Mouse (Mus musculus) limb, embryonic 14.5 days (tissue): ENCODE data around the gene Rabl6. TPM values are rescaled to one million over a fixed set of nuclear protein-coding genes. Genes with fewer than 3 reads are reported as not detected.

ENCODE experiments used
- ATAC-seq: fragments of 200-750 bp; cut with Nextera tagmentation; 2 replicates; pipeline ENCODE4 v1.8.0; 2017; ENCODE audit warnings: low read depth, moderate number of reproducible peaks, moderate TSS enrichment; ENCODE audit not compliant: low FRiP score
- DNase-seq: peaks from one replicate; pipeline ENCODE4 v3.0.0-alpha.2; 2015; ENCODE audit warnings: low spot score
- H3K27ac ChIP-seq: fragments of 300-500 bp; sonication (generic); replicated peaks from 2 replicates; pipeline ENCODE4 v1.5.1; 2014; ENCODE audit warnings: low read depth, mild to moderate bottlenecking, low read length, moderate library complexity, mixed read lengths
- H3K27me3 ChIP-seq: fragments of 300-500 bp; sonication (generic); 2 replicates; pipeline ENCODE4 v1.6.1; 2014; ENCODE audit warnings: low read length, mixed read lengths; ENCODE audit not compliant: control insufficient read depth, insufficient read depth
- H3K36me3 ChIP-seq: fragments of 300-500 bp; sonication (generic); 2 replicates; pipeline ENCODE4 v1.6.1; 2014; ENCODE audit warnings: mild to moderate bottlenecking, low read length, moderate library complexity, mixed read lengths; ENCODE audit not compliant: control insufficient read depth, insufficient read depth
- H3K4me1 ChIP-seq: fragments of 300-500 bp; sonication (generic); 2 replicates; pipeline ENCODE4 v1.6.1; 2014; ENCODE audit warnings: antibody characterized with exemption, low read length, mixed read lengths; ENCODE audit not compliant: control insufficient read depth, insufficient read depth
- H3K4me2 ChIP-seq: fragments of 300-500 bp; sonication (generic); replicated peaks from 2 replicates; pipeline ENCODE4 v1.6.1; 2014; ENCODE audit warnings: low read depth, mild to moderate bottlenecking, low read length, moderate library complexity; ENCODE audit not compliant: severe bottlenecking
- H3K4me3 ChIP-seq: fragments of 300-500 bp; sonication (generic); replicated peaks from 2 replicates; pipeline ENCODE4 v1.5.1; 2014; ENCODE audit warnings: low read length
- H3K9ac ChIP-seq: fragments of 300-500 bp; sonication (generic); 2 replicates; pipeline ENCODE4 v1.6.1; 2014; ENCODE audit warnings: mild to moderate bottlenecking, low read depth, low read length, moderate library complexity; ENCODE audit not compliant: severe bottlenecking
- H3K9me3 ChIP-seq: fragments of 300-500 bp; sonication (generic); 2 replicates; pipeline ENCODE4 v1.6.1; 2016; ENCODE audit warnings: low read length; ENCODE audit not compliant: control insufficient read depth
- POLR2A ChIP-seq: fragments of 200-500 bp; IDR thresholded peaks from 2 replicates; pipeline ENCODE4 v1.8.0; 2012; ENCODE audit warnings: inconsistent platforms, mild to moderate bottlenecking, moderate library complexity, borderline replicate concordance; ENCODE audit not compliant: insufficient read depth, insufficient read length; ENCODE audit errors: extremely low read depth
- WGBS: fragments of 180-500 bp; shearing (Covaris S2); extraction: QIAGEN DNeasy Blood & Tissue Kit; methylation state at CpG from one replicate; pipeline ENCODE4 v1.1.7; 2014; 5-methylcytosine and 5-hydroxymethylcytosine counted together
- polyA plus RNA-seq, 2 experiments: library from polyadenylated mRNA; depleted of rRNA in 1 of 2; stranded (reverse) in 1 of 2; unstranded in 1 of 2; fragments of >200 nt; fragmentation: Nextera tagmentation in 1 of 2; extraction: Ambion mirVana in 1 of 2; gene quantifications; 2 replicates each; pipeline versions ENCODE4 v1.2.1 to v1.2.3; 2012 to 2014

The Rabl6 gene
- polyA plus RNA-seq, 2 experiments, result 74.8 to 99.4 TPM

- peaks cover 44% of the 10 kb centered on the region for H3K27me3 ChIP-seq
- H3K4me3 ChIP-seq, result peak overlapping the region; percentile 37; the same call in 1 of the 2 replicates
- peaks cover 41% of the 10 kb centered on the region for H3K36me3 ChIP-seq
- DNase-seq (no peak), ATAC-seq (peak; percentile 7; the same call in 1 of the 2 replicates)
- peak overlapping the region; percentile 56 for H3K4me2 ChIP-seq
- peaks cover 31% of the 10 kb centered on the region for H3K4me1 ChIP-seq
- no peaks in the 10 kb centered on the region for H3K9me3 ChIP-seq
- H3K9ac ChIP-seq, result no peak overlapping the region
- TF ChIP-seq POLR2A, result no peak
- no peak overlapping the region for H3K27ac ChIP-seq
- 27% methylated on average over 6 of the region's 6 CpGs for WGBS
Observed at GRCm38 (mm10) chr2:25581901-25582301, 26.4 kb downstream of the Rabl6 start.

- Histone ChIP-seq H3K9ac (no peak within 1 kb of the TSS), H3K4me1 (peaks cover 37% of the 10 kb centered on the region), H3K27me3 (peaks cover 50% of the 10 kb centered on the region)
Observed at GRCm38 (mm10) chr2:25581294-25581864, 26.9 kb downstream of the Rabl6 start, which contains the start of gene Ajm1. Ajm1 (minus strand) TSS chr2:25581757.

GRCm38 (mm10) chr2:25580621-25581101 lies 27.7 kb downstream of the Rabl6 start:
- peaks cover 54% of the 10 kb centered on the region for H3K27me3 ChIP-seq
- TF ChIP-seq POLR2A, result no peak
- no peak for DNase-seq
- H3K9ac ChIP-seq, result no peak overlapping the region
- peaks cover 30% of the 10 kb centered on the region for H3K36me3 ChIP-seq
- peaks cover 42% of the 10 kb centered on the region for H3K4me1 ChIP-seq
- ATAC-seq, result no peak
- no peak overlapping the region for H3K27ac ChIP-seq
- H3K9me3 ChIP-seq, result no peaks in the 10 kb centered on the region
- WGBS, result 39% methylated on average over 6 of the region's 6 CpGs
- H3K4me2 ChIP-seq, result peak overlapping the region; percentile 56; the same call in 1 of the 2 replicates
- H3K4me3 ChIP-seq, result 0 out of 2 replicates have a peak overlapping the region, but pooled peaks have one; percentile 37

More at GRCm38 (mm10) chr2:25581294-25581864, 26.9 kb downstream of the Rabl6 start, which contains the start of gene Ajm1:
- Histone ChIP-seq H3K9me3 (no peaks in the 10 kb centered on the region), H3K27ac (no peak within 1 kb of the TSS), H3K36me3 (peaks cover 35% of the 10 kb centered on the region), H3K4me2 (peak within 1 kb of the TSS; percentile 56), H3K4me3 (peak within 1 kb of the TSS; percentile 37)
- DNase-seq (peak; percentile 69), ATAC-seq (peak; percentile 78)
- no peak for TF ChIP-seq POLR2A
- 7% methylated on average over 19 of the region's 19 CpGs for WGBS

- H3K27ac ChIP-seq, result no peak overlapping the region
- H3K4me3 ChIP-seq, result peak overlapping the region; percentile 26
- H3K9me3 ChIP-seq, result no peaks in the 10 kb centered on the region
- DNase-seq (peak; percentile 55), ATAC-seq (no peak)
- H3K36me3 ChIP-seq, result peaks cover 22% of the 10 kb centered on the region
- peaks cover 54% of the 10 kb centered on the region for H3K27me3 ChIP-seq
- H3K4me2 ChIP-seq, result peak overlapping the region; percentile 43
- WGBS, result 7% methylated on average over 25 of the region's 27 CpGs
- peaks cover 46% of the 10 kb centered on the region for H3K4me1 ChIP-seq
- H3K9ac ChIP-seq, result 0 out of 2 replicates have a peak overlapping the region, but pooled peaks have one; percentile 25
- TF ChIP-seq POLR2A, result no peak
Observed at GRCm38 (mm10) chr2:25579737-25580460, 28.4 kb downstream of the Rabl6 start.

- H3K9ac ChIP-seq, result 0 out of 2 replicates have a peak overlapping the region, but pooled peaks have one; percentile 36
- H3K4me2 ChIP-seq, result peak overlapping the region; percentile 43
- no peaks in the 10 kb centered on the region for H3K9me3 ChIP-seq
- H3K4me3 ChIP-seq, result peak overlapping the region; percentile 26
- 5% methylated on average over 73 of the region's 77 CpGs for WGBS
- DNase-seq (no peak), ATAC-seq (no peak)
- peaks cover 47% of the 10 kb centered on the region for H3K4me1 ChIP-seq
- H3K27ac ChIP-seq, result no peak overlapping the region
- peaks cover 14% of the 10 kb centered on the region for H3K36me3 ChIP-seq
- H3K27me3 ChIP-seq, result peaks cover 54% of the 10 kb centered on the region
- TF ChIP-seq POLR2A, result no peak
Observed at GRCm38 (mm10) chr2:25578796-25579736, 29.3 kb downstream of the Rabl6 start.
